Mouse (Mus musculus): ENCODE results near the gene Olig2. TPM values are rescaled to one million over a fixed set of nuclear protein-coding genes. Genes with fewer than 3 reads are reported as not detected.

The Olig2 gene
- total RNA-seq (2021) = not detected
- long read RNA-seq, experiment 1 = 0 reads
- long read RNA-seq, experiment 2 = 0 reads

DNA sequence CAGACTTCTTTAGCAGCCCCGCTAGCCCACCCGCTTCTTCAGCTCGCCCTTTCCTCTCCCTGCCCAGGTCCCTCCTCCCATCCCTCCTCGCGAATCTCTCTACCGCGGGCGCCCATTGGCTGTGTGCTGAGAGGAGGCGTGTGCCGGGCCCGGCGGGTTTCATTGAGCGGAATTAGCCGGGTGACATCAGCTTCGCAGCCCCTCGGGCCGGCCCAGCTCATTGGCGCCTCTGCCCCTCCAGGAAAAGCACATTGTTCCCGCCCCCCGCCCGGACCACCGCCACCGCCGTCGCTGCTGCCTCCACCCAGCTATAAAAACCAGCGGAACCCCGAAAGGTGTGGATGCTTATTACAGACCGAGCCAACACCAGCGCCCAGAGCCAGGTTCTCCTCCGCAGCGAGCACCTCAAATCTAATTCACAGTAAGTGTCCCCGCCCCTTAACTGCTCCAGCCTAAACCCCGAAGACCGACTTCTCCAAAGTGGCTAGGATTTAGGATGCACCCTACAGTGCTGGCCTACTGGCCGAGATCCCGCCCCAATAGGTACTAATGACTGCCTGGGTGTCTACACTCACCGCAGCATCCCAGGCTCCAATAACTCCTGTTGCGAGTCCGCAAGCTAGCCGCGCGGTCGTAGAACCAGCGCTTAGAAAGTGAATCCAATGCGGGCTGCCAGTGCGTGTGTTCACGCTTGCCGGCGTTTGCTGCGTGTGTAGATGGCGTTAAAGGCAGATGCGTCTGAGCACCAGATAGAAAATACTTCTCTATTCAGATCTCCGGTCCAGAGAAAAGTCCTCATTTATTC lies at the start of gene Olig2:
TSS of gene Olig2 (plus strand) at position 225 of the 805 bp plus-strand sequence.
- DNase-seq = no peak

DNA sequence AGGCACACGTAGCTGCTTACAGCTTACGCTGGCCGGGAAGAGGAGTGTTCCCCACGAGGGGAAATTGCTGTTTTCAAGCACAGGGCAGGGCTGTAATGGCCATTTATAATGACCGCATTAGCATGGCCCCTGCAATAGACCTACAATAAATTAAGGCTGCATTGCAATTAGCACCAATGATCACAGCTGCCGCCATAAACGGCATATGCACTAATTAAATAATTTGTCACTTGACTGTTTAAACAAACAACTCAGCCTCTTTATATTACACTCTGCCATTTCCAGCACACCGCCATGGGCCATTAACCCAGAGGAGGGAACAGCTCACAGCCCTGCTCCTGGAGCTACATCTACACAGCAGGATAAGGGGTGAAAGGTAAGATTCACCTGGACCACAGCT lies 49.4 kb upstream of the Olig2 start:
- DNase-seq = no peak

DNA sequence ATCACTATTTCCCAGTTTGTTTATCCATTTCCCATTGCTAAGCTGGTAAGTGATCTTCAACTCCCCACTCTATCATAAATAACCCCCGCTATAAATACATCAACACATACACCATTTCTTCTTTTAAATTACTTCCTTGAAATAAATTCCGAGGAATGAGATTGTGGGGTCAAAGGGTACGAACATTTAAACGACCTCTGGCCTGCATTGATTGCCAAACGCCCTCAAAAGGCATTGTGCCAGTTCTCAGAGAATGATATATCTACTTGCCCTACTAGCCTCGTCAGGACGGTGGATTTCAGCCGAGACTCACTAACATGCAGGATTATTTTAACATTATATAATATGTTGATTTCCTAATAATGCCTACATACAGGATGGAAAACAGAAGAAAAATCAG lies 38.2 kb upstream of the Olig2 start:
- no peak for DNase-seq

DNA sequence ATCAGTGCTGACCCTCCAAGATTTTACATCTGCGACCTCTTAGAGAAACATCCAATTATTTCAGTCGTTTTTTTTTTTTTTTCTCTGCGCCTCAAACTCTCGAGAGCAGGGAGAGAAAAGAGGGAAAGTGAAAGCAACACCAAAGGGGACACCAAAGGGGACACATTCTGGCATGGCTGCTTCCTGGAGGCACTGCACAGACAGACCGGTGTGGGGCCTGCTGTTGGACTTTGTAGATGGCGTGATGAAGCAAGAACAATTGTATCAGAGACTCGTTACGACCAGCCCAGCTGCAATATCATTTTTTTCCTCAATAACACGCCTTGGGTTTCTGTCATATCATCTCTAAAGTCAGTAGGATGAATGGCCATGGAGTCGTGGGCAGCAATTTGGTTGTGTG lies 37.6 kb upstream of the Olig2 start:
- DNase-seq = no peak

DNA sequence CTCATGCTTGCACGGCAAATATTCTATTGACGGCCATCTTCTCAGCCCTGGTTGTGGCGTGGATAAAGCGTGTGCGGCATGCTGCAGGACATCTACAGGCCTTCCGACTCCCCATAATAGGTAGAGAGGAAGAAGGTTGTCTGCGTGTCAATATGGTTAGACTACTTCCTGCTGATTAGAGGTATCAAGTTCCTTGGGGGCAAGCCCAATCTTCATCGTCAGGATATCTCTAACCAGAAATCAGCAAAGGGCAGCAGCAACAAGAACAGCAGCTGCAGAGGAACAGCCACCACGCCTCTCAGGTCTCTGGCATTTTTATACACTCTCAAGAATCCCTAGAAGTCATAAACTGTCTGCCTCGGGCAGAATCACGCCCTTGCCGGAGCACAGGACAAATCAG lies 37.0 kb upstream of the Olig2 start:
- DNase-seq = no peak

DNA sequence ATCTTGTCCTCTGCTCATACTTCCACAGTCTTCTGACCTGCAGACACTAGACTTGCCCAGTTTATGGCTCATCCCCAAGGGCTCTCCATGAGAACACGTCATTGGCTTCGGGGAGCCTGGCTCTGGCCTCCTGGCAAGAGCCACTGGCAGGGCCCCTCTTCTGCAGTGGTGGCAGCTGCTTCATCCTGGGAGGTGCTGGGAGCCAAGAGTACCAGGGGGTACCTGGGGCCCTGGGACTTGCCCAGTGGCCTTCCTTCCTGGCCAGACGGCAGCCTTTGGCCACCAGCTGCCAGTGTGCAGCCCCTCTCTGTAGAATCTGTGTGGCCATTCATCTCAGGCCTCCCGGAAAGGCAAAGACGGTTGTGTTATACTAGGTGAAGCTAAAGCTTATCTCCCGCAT lies 34.0 kb upstream of the Olig2 start:
- DNase-seq = no peak

DNA sequence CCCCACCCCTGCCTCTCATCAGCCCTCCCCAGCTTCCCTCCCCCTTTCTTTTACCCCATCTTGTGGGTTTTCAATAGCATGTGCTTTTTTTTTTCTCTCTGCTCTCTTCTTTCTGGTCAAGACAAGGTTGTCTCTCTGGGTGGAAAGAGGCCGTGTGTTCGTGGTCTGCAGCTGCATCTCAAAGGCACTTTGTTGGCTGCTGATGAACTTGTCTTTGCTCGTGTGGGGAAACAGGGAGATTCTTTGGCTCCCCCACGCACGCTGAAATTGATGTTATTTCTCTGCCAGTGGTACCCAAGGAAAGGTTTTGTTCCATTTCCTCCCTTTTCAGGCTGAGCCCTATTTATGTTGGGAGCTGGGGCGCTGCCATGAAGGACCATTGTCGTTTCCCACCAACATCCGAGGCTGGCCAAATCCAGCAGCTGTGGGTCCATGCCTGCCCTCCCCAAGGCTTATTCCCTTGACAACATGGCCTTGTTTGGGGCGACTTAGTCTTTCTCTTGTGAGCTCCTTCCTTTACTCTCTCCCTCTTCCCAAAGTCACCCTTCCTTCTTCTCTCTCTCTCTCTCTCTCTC lies 33.5 kb upstream of the Olig2 start:
- DNase-seq = no peak

DNA sequence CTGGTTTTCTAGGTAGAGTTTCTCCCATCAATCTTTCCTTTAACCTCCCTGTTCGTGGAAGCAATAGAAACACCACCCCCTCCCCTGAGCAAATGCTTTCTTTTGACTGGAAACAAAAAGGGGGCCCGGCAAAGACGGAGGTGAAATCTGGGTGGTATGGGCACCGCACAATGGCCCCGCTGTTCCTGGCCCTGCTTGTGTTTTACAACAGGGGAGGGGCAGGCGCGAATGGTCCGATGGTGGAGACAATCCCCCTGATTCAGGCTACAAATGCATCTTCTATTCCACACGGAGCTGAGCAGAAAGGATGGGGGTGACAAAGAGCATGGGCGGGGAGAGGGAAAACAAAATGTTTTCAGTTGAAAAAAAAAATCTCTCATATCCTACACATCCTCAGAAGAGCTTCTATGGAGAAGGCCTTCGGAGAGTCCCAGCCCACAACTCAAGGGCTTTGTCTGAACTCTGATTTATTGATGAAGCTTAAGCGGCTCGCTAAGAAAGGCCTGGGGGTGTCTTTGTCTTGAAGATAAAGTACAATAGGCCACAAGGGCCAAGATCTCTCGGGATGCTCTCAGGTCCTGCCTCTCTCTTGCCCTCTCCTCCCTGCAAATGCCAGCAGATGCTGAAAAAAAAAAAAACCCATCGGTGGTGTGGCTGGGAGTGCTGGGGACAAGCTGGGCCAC lies 32.4 kb upstream of the Olig2 start:
- DNase-seq = no peak

DNA sequence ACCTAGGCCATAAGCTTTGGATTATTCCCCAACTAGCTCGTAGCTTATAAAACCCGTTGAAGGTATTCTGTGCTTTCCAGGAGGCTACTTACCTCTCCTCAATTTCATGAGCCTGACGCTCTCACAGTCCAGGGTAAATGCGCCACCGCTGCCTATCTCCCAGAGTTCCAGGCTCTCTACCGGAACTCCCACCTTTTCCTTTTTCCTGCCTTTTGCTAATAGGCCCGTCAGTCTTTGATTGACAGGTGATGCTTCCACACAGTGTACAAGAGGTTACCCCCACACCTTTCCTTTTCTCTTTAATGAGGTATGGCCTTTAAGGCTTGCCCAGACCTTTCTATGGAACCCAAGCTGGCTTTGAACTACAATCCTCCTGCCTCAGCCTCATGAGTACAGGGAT lies 25.4 kb upstream of the Olig2 start:
- no peak for DNase-seq

DNA sequence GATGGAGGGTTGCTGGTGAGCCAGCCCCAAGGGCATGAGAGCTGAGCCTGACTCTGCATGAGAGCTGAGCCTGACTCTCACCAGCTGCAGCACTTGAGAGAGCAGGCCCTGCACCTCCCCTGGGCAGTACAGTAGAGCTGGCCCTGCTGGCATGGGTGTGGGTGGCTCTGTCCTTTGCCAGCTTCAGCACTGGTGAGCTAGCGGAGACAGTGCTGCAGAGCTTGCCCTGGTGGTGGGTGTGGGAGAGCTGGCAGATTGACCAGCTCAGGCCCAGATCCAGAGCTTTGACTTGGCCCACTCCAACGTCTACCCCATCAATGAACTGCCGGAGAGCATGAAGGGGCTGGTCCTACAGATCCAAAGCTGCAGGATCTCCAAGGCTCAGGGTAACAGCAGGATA lies 22.3 kb upstream of the Olig2 start:
- no peak for DNase-seq

DNA sequence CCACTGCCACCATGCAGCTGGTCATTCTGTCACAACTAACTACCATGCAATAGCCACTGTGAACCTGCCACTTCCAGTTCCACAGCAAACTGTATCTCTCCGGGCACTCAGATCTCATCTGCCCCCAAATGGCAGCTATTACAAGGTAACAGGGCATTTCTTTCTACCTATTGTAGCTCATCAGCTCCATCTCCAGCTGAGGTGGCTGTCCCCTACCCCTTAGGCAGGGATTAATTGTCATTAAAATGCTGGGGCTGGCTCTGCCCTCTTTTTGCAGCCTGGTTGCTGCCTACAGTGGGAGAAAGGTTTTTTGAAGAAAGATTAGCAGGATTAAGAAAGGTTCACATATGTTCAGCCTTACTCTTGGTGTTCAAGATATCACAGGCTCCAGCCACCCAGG lies 18.9 kb upstream of the Olig2 start:
- DNase-seq = no peak

DNA sequence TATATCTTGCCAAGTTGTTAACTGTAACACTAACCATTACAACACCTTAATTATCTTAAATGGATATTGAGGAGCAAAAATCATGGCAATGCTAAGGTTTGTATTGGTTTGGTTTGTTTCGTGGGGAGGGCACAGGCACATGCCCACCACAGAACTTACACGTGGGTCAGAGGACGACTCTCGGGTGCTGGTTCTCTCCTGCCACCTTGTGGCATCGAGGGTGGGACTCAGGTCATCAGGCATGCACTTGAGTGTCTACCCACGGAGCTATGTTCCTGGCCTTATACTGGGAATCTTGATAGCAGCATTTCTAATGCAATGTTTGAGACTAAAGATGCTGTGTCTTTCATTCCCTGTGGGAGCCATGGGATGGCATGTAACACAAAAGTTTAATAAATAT lies 8.2 kb upstream of the Olig2 start:
- DNase-seq = no peak

DNA sequence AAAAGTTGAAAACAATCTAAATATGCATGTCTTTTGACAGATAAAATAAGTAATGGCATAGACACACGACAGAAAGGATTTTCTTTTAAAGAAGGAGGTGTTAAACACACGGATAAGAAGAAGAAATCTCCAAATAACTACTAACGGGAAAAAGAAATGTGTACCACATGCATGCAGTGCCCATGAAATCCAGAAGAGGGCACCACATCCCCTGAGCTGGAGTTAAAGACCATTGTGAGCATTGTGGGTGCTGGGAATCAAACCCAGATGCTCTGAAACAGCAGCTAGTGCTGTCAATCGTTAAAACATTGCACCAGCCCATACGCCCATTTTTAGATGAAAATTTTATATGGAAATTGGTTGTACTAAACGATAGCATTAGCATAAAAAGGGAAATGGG lies 7.3 kb upstream of the Olig2 start:
- DNase-seq = no peak

DNA sequence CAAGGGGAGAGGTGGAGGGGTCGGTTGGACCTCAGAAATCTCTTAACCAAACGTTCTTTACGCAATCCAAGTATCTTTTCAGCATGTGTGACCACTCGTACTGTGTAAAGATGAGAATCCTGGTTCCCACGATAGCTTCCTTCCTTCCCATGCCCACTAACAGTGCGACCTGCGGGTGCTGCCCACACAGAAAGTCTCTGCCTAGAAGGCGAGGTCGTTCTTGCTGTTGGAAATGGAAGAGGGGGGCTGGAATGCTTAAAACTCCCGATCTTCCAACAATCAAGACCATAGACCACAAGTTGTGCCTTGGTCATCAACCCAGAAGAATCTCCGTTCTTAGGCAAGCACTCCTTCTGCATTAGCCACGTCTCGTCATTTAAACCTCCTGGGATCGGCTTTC lies 6.0 kb upstream of the Olig2 start:
- no peak for DNase-seq

DNA sequence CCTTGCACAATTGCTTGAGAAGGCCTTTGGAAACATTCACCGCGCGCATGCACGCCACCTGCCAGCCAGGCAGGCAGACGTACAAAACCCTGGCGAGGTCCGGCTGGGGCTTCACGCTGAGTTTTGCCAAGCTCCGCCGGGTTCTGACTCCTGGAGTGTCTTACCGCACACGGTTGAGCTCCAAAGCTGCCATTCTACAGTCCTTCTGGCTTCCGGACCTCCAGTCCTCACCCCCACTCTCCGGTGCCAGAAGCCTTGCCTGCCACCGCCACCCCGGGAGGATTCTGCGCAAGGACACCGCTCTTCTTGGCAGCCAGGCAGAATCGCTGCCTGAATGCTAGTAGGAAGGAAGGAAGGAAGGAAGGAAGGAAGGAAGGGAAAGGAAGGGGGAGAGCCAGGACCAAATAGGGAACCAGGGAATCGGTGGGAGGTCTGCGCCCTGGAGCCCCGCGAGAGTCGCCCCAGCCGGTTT lies 3.0 kb upstream of the Olig2 start:
- DNase-seq = peak; percentile 46

DNA sequence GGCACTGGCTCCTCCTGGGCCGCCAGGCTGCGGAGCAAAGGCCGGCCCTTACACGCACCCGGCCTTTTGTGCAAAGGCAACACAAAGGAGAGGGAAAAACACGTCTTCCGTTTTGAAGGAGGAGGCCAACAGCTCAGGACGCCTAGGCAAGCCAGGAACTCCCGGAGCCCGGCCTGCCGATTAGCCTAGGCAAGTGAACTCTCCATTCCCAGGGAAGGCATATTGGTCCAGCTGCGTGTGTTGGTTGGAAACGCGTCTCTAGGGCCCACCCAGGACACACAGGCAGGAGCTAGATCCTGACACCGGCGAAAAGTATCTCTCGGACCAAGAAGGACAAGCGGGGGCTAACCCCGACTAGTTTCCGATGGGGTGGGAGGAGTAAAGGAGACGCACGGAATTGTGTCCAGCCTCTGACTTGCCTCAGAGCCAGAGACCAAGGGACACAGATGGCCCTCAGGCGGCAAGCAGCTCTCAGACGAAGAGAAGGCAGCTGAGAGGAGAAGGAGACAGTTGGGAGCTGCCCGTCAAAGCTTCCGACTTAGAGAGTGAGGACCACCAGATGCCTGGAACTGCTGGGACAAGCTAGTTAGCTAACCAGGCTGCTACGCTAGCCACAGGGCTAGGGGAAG lies 2.5 kb upstream of the Olig2 start:
- no peak for DNase-seq

DNA sequence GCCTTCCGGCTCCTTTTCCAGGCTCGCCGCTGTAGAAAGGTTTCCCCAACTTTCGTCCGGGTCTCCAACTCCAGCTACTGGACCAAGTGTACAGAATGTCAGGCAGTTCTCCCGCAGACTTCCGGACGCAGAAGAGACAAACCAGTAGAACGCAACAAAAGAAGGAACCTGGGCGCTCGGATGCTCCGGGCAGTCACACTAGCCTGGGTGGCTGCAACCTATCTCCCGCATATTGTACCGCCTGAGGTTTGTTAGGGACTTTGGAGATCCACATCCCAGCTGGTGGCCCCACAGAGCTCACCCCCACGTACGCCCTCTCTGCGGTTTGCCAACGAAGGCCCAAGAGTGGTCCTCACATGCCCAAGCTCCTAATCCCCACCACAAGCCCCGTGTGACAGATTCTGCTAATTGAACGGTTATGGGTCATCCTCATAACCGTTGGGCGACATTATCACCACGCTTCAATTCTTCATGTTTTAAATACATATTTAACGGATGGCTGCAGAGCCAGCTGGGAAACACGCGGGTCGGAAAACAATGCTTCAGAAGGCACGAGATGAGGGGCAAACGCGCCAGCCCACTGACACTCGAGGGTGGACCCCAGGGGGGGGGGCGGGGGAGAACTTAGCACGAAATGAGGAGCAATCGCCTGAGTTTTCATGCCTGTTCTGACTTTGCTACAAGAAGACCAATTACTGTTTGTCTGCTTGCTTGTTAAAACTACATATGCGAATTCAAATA lies 1.8 kb upstream of the Olig2 start:
- no peak for DNase-seq

DNA sequence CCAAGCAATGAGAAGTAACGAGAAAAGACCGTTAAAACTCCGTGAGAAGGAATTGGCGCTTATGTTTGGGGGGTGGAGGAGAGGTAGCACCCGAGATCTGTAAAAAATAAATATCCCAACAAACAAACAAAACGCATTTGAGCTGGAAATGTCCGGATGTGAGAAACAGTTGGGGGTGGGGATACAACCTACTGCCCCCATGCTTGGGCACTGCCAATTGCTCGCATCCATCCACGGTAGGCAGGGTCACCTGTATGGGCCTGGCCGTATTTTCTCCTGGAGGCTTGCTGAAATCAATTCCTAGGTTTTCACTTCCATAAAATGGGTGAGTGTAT lies 1.2 kb upstream of the Olig2 start:
- DNase-seq = no peak

DNA sequence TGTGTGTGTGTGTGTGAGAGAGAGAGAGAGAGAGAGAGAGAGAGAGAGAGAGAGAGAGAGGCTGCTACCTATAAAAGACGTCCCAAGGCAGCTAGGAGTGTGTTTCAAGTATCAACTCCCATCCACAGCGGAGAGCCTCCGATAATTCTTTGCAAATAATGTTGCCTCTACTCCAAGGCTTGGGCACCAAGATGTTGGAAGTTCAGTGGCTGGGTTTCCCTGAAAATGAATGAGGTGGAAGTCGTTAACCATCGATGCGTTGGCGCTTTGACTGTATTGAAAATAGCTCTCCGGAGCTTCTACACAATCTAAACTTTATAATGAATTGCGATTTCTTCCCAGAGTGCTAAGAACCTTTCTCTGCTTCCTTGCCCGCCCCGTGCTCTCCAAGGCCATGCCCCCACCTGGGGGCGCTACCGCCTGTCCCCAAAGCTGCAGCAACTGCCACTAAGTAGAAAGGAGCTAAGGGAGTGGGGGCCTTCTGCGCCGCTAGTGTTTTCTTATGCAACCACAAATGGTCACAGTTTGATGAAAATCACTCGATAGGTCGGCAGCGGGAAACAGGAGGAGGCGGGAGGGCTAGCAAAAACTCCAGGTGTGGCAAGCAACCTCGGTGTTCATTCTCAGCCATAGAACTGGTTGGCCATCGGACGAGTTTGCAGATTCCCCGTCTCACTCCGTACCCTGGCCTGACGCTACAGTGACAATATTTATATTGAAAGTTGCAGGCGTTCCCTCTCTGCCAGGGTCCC lies 600 bp upstream of the Olig2 start:
- DNase-seq = peak; percentile 29

DNA sequence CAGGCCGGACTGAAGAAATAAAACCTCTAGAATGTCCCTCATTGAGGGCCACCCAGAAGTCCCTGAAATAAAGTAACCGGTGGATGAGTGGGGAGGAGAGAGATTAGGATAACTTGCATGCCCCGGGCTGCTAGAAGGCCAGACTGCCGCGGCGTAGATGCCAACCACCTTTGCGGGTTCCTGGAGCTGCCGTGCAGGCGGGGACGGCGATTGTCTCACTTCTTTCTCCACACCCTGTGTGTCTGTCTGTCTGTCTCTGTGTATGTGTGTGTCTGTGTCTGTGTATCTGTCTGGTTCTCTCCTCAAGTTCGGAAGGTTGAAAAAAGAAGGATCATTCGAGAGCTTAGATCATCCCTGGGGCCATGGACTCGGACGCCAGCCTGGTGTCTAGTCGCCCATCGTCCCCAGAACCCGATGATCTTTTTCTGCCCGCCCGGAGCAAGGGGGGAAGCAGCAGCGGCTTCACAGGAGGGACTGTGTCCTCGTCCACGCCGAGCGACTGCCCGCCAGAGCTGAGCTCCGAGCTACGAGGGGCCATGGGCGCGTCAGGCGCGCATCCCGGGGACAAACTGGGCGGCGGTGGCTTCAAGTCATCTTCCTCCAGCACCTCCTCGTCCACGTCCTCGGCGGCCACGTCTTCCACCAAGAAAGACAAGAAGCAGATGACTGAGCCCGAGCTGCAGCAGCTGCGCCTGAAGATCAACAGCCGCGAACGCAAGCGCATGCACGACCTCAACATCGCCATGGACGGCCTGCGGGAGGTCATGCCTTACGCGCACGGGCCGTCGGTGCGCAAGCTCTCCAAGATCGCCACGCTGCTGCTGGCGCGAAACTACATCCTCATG lies 1.0 kb downstream of the Olig2 start:
- no peak for DNase-seq

Measured in adrenal gland, postnatal 10 days (tissue).